Mouse (Mus musculus) embryonic facial prominence, embryonic 13.5 days (tissue): ENCODE measurements around the gene Anks6. TPM values are rescaled to one million over a fixed set of nuclear protein-coding genes. Genes with fewer than 3 reads are reported as not detected.
A peak's percentile ranks its signal among the peaks of the same experiment; 100 is the strongest.

Experiments used
- ATAC-seq: fragments of 200-750 bp; cut with Nextera tagmentation; 2 replicates; pipeline ENCODE4 v1.8.0; 2017; ENCODE audit warnings: low read depth; ENCODE audit not compliant: insufficient number of reproducible peaks, insufficient read depth, low FRiP score, low TSS enrichment
- H3K27ac ChIP-seq: fragments of 300-500 bp; sonication (generic); 2 replicates; pipeline ENCODE4 v1.5.1; 2015; ENCODE audit warnings: moderate library complexity, mild to moderate bottlenecking, inconsistent platforms
- H3K27me3 ChIP-seq: fragments of 300-500 bp; sonication (generic); 2 replicates; pipeline ENCODE4 v1.6.1; 2015; ENCODE audit warnings: mild to moderate bottlenecking, inconsistent platforms
- H3K36me3 ChIP-seq: fragments of 300-500 bp; sonication (generic); 2 replicates; pipeline ENCODE4 v1.6.1; 2015; ENCODE audit warnings: mild to moderate bottlenecking, inconsistent platforms
- H3K4me1 ChIP-seq: fragments of 300-500 bp; sonication (generic); 2 replicates; pipeline ENCODE4 v1.6.1; 2015; ENCODE audit warnings: inconsistent platforms
- H3K4me2 ChIP-seq: fragments of 300-500 bp; sonication (generic); 2 replicates; pipeline ENCODE4 v1.6.1; 2015; ENCODE audit warnings: moderate library complexity, mild to moderate bottlenecking, inconsistent platforms
- H3K4me3 ChIP-seq: fragments of 300-500 bp; sonication (generic); 2 replicates; pipeline ENCODE4 v1.5.1; 2015; ENCODE audit warnings: mild to moderate bottlenecking, inconsistent platforms
- H3K9ac ChIP-seq: fragments of 300-500 bp; sonication (generic); 2 replicates; pipeline ENCODE4 v1.6.1; 2015; ENCODE audit warnings: mild to moderate bottlenecking, inconsistent platforms
- H3K9me3 ChIP-seq: fragments of 300-500 bp; sonication (generic); 2 replicates; pipeline ENCODE4 v1.6.1; 2016; ENCODE audit warnings: inconsistent platforms
- WGBS: fragments of 180-500 bp; shearing (Covaris S2); methylation state at CpG from one replicate; pipeline ENCODE4 v1.1.7; 2015; ENCODE audit warnings: mixed read lengths; 5-methylcytosine and 5-hydroxymethylcytosine counted together
- polyA plus RNA-seq: library from polyadenylated mRNA; unstranded; fragments of >200 nt; fragmentation: Nextera tagmentation; extraction: Ambion mirVana; gene quantifications from 2 replicates; pipeline ENCODE4 v1.2.1, GENCODE M21; 2015

Anks6 gene
- polyA plus RNA-seq, 1 experiment from 2014 or later = 6.0 TPM

DNA sequence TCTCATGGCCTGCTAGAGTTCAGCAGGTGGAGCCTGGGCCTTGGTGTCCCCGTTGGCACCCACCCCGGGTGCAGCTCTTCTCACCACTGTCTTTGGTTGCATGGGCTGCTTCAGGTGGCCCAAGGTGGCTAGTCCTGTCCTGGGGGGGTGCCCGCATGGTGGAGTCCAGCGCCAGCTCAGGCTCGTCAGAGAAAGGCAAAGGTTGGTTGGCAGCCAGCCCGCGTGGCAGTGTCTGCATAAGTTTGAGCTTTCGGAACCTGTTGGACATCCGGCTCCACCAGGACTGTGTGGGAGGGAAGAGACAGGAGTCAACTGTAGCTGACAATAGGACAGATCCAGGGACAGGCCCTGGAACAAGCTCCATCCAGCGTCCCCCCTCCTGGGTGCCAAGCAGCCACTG lies 17.6 kb downstream of the Anks6 start:
- no peaks in the 10 kb centered on the region for H3K27me3 ChIP-seq
- H3K36me3 ChIP-seq = peaks cover 66% of the 10 kb centered on the region
- no peaks in the 10 kb centered on the region for H3K9me3 ChIP-seq
- no peak for ATAC-seq
- H3K4me1 ChIP-seq = 0 out of 2 replicates have a peak, but pooled peaks cover 7% of the 10 kb centered on the region
- H3K9ac ChIP-seq = 0 out of 2 replicates have a peak overlapping the region, but pooled peaks have one; percentile 1
- 91% methylated on average over 10 of the region's 10 CpGs for WGBS
- H3K4me2 ChIP-seq = no peak overlapping the region
- no peak overlapping the region for H3K4me3 ChIP-seq
- H3K27ac ChIP-seq = no peak overlapping the region

DNA sequence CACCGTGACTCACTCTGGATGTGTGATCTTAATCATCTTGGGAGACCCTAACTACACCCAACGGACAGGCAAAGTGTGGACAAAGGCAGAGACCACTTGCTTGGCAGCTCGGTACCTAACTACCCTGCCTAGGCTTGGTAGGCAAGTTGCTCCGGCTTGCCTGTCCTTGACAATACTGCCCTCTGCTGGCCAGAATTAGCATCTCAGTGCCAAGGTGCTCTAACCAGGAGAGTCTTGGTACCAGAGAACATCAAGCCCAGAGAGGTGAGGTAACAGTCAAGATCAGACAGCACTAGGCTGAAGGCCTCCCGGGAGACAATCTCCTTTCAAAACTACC lies 19.9 kb downstream of the Anks6 start:
- H3K4me1 ChIP-seq = 0 out of 2 replicates have a peak, but pooled peaks cover 7% of the 10 kb centered on the region
- no peak for ATAC-seq
- H3K4me2 ChIP-seq = no peak overlapping the region
- H3K27ac ChIP-seq = no peak overlapping the region
- whole genome bisulfite sequencing = 15% methylated on average over 5 of the region's 5 CpGs
- no peak overlapping the region for H3K9ac ChIP-seq
- no peaks in the 10 kb centered on the region for H3K9me3 ChIP-seq
- H3K27me3 ChIP-seq = no peaks in the 10 kb centered on the region
- H3K4me3 ChIP-seq = no peak overlapping the region
- H3K36me3 ChIP-seq = peaks cover 62% of the 10 kb centered on the region

DNA sequence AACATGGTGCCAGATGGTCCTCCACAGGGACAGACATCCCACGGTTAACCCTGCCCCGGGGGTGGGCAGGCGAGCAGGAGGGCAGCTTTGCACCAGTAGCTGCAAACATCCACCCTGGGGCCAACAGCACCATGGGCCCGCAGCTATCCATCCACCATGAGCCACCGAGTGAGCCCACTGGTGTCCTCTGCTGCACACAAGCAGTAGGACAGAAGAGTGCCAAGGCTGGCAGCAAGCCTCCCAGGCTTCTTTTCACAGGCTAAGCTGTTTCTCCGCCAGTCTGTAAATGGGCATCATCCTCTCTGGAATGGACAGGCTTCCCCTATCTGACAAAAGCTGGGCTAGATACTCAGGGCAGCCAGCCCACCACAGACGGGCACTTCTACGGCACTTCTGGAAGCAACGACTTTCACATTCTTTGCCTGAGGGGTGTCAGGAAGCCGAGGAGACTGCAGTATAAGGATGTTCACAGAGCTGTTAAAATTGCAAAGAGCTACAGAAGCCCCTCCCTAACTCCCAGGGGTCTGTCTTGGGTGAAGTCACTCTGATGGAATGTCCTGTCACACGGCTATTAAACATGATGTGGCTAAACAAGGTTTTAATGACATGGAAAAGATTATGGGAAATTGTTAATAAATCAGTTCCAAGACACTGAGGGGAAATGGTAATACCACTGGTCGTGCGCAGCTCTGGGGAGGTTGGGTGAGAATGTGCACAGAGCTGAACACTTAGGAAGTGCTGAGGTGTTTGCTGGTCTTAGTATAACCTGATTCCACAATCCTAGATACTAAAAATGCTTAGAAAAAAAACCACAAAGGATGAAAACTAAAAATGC lies 20.5 kb downstream of the Anks6 start:
- Histone ChIP-seq H3K9me3 (no peaks in the 10 kb centered on the region), H3K27ac (no peak overlapping the region), H3K27me3 (no peaks in the 10 kb centered on the region), H3K4me3 (no peak overlapping the region), H3K4me2 (no peak overlapping the region), H3K9ac (no peak overlapping the region), H3K4me1 (0 out of 2 replicates have a peak, but pooled peaks cover 7% of the 10 kb centered on the region), H3K36me3 (peaks cover 61% of the 10 kb centered on the region)
- WGBS = 47% methylated on average over 13 of the region's 13 CpGs
- ATAC-seq = no peak

DNA sequence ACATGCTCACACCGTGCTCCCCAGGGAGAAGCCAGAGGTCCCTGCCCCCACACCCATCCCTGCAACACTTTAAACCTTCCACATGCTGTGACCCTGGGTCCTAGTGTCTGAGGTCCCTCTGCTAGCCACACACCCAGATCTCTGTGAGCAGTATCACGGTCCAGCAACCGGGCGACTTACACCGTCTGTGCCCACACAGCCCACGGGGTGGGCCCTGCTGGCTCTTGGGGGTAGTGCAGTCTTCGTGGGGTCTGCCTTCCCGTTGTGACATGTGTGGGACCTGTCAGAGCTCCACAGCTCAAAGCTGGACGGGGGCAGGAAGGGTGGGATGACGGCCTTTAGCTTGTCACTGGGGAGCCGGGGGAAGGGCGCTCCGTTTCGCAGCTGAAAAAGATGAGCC lies 21.7 kb downstream of the Anks6 start:
- no peak overlapping the region for H3K4me2 ChIP-seq
- no peak overlapping the region for H3K4me3 ChIP-seq
- H3K9me3 ChIP-seq = no peaks in the 10 kb centered on the region
- no peak overlapping the region for H3K9ac ChIP-seq
- WGBS = 79% methylated on average over 14 of the region's 14 CpGs
- no peak for ATAC-seq
- 0 out of 2 replicates have a peak, but pooled peaks cover 7% of the 10 kb centered on the region for H3K4me1 ChIP-seq
- peaks cover 53% of the 10 kb centered on the region for H3K36me3 ChIP-seq
- H3K27ac ChIP-seq = no peak overlapping the region
- peaks cover 3% of the 10 kb centered on the region; the same call in 1 of the 2 replicates for H3K27me3 ChIP-seq

DNA sequence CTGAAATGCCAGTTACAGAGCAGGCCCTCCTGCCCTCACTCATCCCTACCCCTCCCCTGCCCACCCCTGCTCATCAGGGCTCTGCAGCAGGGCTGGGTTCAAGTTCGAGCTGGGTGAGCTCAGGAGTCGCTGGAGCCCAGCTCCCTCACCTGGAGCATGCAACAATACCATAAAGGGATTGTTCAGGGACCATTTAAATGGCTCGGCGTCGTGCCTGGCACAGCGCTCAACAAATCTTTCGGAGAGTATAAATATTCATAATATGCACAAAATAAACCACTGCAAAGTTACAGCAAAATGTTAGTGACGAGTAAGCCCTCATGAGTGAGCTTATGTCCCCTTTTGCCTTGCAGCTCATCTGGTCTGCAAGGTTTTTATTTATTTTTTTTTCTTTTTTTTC lies 25.1 kb downstream of the Anks6 start:
- Histone ChIP-seq H3K4me1 (peaks cover 17% of the 10 kb centered on the region), H3K27me3 (peaks cover 8% of the 10 kb centered on the region; the same call in 1 of the 2 replicates), H3K36me3 (peaks cover 38% of the 10 kb centered on the region), H3K4me3 (no peak overlapping the region), H3K9ac (no peak overlapping the region), H3K27ac (no peak overlapping the region), H3K4me2 (no peak overlapping the region), H3K9me3 (no peaks in the 10 kb centered on the region)
- 86% methylated on average over 8 of the region's 8 CpGs for whole genome bisulfite sequencing
- no peak for ATAC-seq

DNA sequence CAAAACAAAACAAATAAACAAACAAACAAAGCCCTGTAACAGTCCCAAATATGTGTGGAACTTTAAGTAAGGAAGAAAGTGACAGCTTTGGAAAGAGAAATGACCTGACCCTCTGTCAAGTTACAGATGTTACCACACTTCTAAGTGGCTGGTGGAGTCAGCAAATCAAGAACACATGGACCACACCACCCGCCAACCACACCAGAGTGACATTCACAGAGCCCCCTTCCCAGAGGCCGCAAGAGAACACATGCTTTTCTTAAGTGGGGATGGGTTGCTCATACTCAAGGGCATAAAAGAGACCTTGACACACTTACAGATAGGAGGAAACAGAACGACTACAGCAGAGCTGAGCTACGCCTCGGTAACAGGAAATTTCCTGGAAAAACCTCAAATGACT lies 28.4 kb downstream of the Anks6 start:
- WGBS = 27% methylated on average over 5 of the region's 5 CpGs
- H3K4me2 ChIP-seq = no peak overlapping the region
- H3K4me3 ChIP-seq = no peak overlapping the region
- no peak overlapping the region for H3K9ac ChIP-seq
- no peaks in the 10 kb centered on the region for H3K9me3 ChIP-seq
- peaks cover 9% of the 10 kb centered on the region for H3K4me1 ChIP-seq
- H3K27ac ChIP-seq = no peak overlapping the region
- peaks cover 8% of the 10 kb centered on the region; the same call in 1 of the 2 replicates for H3K27me3 ChIP-seq
- peaks cover 45% of the 10 kb centered on the region for H3K36me3 ChIP-seq
- peak; percentile 43; the same call in 1 of the 2 replicates for ATAC-seq

DNA sequence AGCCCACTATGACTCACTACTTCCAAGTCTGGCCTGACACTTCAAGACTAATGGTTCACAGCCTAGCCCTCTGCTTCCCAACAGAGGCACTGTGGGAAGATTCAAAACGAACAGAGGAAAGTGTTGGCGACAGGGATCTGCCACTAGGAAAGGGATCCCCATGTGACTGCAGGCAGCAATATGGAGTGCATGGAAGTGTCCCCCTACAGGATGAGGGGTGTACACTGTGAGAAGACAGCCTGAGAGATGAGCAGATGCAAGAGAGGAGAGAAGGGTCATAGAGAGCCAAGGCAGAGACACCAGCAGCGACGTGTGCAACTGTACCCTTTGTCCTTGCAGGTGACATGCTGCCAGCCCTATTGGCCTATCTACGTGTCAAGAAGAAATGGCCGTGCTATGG lies 33.3 kb downstream of the Anks6 start:
- 76% methylated on average over 6 of the region's 6 CpGs for WGBS
- no peak overlapping the region for H3K9ac ChIP-seq
- no peak overlapping the region for H3K4me2 ChIP-seq
- ATAC-seq = no peak
- H3K4me1 ChIP-seq = peaks cover 2% of the 10 kb centered on the region
- no peak overlapping the region for H3K27ac ChIP-seq
- H3K36me3 ChIP-seq = peaks cover 56% of the 10 kb centered on the region
- no peaks in the 10 kb centered on the region for H3K9me3 ChIP-seq
- no peak overlapping the region for H3K4me3 ChIP-seq
- H3K27me3 ChIP-seq = no peaks in the 10 kb centered on the region

DNA sequence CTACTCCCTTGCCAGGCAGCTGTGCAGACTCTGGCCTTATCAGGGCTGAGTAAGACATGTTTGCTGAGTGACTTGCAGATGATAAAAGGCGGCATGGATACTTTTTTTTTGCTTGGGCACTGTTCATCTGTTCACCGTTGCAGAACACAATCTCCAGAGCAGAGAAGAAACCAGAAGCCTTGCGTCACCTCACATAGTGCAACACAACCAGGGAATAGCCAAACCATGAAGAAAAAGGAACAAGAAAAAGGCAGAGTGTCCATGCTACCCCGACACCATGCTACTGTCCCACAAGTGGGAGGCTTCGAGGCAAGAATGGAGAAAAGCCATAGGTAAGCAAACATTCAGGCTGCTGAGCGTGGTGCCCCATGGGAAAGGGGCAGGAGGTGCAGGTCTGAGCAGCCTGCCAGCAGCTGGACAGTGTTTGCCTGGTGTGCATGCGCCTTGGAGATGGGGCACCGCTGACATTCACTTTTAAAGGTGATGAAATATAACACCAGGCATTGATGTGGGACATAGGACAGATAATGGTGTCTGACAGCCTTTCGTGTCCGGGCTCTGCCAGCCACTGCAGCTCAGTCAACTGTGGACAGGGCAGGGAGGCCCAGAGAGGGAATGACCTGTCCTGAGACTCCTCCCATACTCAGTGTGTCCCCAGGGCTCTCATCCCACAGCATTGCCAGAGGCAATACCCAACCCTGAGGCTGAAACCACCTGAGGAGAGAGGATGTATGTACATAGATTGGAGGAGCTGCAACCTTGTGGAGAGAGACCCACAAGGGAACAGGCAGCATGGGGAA lies 34.2 kb downstream of the Anks6 start:
- Histone ChIP-seq H3K4me1 (no peaks in the 10 kb centered on the region), H3K4me2 (no peak overlapping the region), H3K9me3 (no peaks in the 10 kb centered on the region), H3K27me3 (no peaks in the 10 kb centered on the region), H3K36me3 (peaks cover 62% of the 10 kb centered on the region), H3K27ac (no peak overlapping the region), H3K4me3 (no peak overlapping the region), H3K9ac (no peak overlapping the region)
- no peak for ATAC-seq
- 82% methylated on average over 10 of the region's 10 CpGs for WGBS

DNA sequence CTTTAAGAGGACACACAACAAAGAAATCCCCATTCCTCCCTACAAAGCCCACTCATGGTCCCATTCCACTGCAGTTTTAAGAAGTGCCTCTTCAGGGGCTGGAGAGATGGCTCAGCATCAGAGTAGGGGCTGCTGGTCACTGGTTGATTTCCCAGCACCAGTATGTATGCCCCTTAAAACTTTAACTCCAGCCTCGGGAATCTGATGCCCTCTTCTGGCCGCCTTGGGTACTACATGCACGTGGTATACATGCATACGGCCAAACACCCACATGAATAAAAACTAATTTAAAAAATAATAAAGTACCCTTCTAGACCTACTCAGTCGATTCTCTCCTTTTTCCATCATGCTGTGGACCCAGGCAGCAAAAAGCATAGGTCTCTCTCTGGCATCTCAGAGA lies 36.7 kb downstream of the Anks6 start:
- H3K9me3 ChIP-seq = no peaks in the 10 kb centered on the region
- no peak overlapping the region for H3K27ac ChIP-seq
- no peak for ATAC-seq
- peaks cover 63% of the 10 kb centered on the region for H3K36me3 ChIP-seq
- no peak overlapping the region for H3K9ac ChIP-seq
- WGBS = 10% methylated on average over 5 of the region's 5 CpGs
- H3K27me3 ChIP-seq = no peaks in the 10 kb centered on the region
- H3K4me2 ChIP-seq = no peak overlapping the region
- no peaks in the 10 kb centered on the region for H3K4me1 ChIP-seq
- no peak overlapping the region for H3K4me3 ChIP-seq

DNA sequence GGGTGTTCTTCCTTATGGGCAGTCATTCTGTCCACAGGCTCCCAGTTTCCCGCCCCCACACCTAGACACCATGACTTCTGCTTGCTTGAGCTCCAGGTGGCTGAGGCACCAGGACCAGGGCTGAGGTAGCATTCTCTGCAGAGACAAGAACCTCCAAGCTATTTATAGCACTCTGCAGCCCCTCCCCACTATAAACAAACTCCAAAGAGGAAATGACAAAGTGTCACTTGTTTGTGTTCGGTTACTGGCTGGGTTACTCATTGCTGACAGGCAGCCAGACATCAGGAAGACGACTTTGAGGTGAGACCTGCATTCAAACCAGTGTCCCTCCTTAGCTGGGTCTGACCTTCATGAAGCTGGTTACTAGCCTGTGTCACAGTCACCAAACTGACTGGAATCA lies 42.1 kb downstream of the Anks6 start:
- no peaks in the 10 kb centered on the region for H3K9me3 ChIP-seq

DNA sequence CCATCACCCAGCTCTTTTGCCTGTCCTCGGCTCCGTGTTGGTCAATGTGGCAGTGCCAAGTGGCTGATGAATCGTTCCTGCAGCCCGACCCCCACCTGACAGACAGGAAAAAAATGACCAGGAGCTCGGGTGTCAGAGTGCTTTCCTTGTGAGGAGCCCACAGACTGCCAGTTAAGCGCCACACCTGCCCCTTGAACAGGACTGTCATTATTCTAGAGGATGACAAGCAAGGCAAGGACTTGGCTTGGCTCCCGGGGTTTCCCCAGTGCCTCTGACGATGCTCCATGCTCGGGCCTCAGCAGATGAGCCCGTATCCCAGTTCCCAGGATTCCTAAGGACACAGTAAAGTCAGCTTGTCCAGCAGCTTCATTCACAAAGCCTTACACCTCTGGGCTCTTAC lies 44.8 kb downstream of the Anks6 start:
- Histone ChIP-seq H3K4me1 (peaks cover 18% of the 10 kb centered on the region), H3K9ac (no peak overlapping the region), H3K27ac (no peak overlapping the region), H3K9me3 (no peaks in the 10 kb centered on the region), H3K27me3 (peaks cover 13% of the 10 kb centered on the region), H3K4me3 (no peak overlapping the region), H3K36me3 (peaks cover 21% of the 10 kb centered on the region), H3K4me2 (no peak overlapping the region)
- WGBS = 68% methylated on average over 10 of the region's 10 CpGs
- no peak for ATAC-seq

More for the DNA sequence above, 42.1 kb downstream of the Anks6 start:
- ATAC-seq = no peak
- 52% methylated on average over 3 of the region's 3 CpGs for WGBS
- Histone ChIP-seq H3K4me2 (no peak overlapping the region), H3K27ac (no peak overlapping the region), H3K4me3 (no peak overlapping the region), H3K4me1 (peaks cover 17% of the 10 kb centered on the region), H3K36me3 (peaks cover 38% of the 10 kb centered on the region), H3K27me3 (no peaks in the 10 kb centered on the region), H3K9ac (no peak overlapping the region)
